Mouse (Mus musculus) bone marrow, adult 2 months (tissue): ENCODE measurements at regions not wholly inside any gene's neighbourhood (a gene's known extent, or its start where the extent isn't known, plus 50 kb on each side); places are given as distances from the start of the nearest gene placed in this dataset.

Experiments
- H3K27ac ChIP-seq: fragments of 200-500 bp; 2 replicates; pipeline ENCODE4 v1.5.1; 2012; ENCODE audit warnings: low read depth, mild to moderate bottlenecking, control low read depth, inconsistent platforms, low read length; ENCODE audit not compliant: control insufficient read depth, poor library complexity, insufficient read depth
- H3K4me1 ChIP-seq: fragments of 200-500 bp; 2 replicates; pipeline ENCODE4 v1.6.1; 2011; ENCODE audit warnings: low read length; ENCODE audit not compliant: control insufficient read depth, insufficient read depth
- H3K4me3 ChIP-seq: fragments of 200-500 bp; replicated peaks from 2 replicates; pipeline ENCODE3; 2011; ENCODE audit warnings: mild to moderate bottlenecking, low read depth, low read length, control low read depth; ENCODE audit not compliant: control insufficient read depth
- CTCF ChIP-seq: fragments of 200-500 bp; IDR thresholded peaks from 2 replicates; pipeline ENCODE4 v1.5.1; 2011; ENCODE audit warnings: low read length, control low read depth; ENCODE audit not compliant: control insufficient read depth, insufficient read depth
- POLR2A ChIP-seq: fragments of 200-500 bp; IDR thresholded peaks from 2 replicates; pipeline ENCODE4 v1.6.1; 2011; ENCODE audit warnings: low read depth, mild to moderate bottlenecking, control low read depth, low read length, borderline replicate concordance; ENCODE audit not compliant: control insufficient read depth
- WGBS: fragments of 180-500 bp; shearing (Covaris S2); methylation state at CpG from one replicate; pipeline ENCODE4 v1.1.7; 2018; 5-methylcytosine and 5-hydroxymethylcytosine counted together

- Histone ChIP-seq H3K4me1 (no peaks in the 10 kb centered on the region; the same call in 1 of the 2 replicates), H3K27ac (no peak overlapping the region), H3K4me3 (no peak overlapping the region)
- 87% methylated on average over 6 of the region's 6 CpGs for WGBS
- TF ChIP-seq CTCF (no peak), POLR2A (no peak)
Measured at GRCm38 (mm10) chr17:3248875-3249274, 77.5 kb upstream of the Tiam2 start.

DNA sequence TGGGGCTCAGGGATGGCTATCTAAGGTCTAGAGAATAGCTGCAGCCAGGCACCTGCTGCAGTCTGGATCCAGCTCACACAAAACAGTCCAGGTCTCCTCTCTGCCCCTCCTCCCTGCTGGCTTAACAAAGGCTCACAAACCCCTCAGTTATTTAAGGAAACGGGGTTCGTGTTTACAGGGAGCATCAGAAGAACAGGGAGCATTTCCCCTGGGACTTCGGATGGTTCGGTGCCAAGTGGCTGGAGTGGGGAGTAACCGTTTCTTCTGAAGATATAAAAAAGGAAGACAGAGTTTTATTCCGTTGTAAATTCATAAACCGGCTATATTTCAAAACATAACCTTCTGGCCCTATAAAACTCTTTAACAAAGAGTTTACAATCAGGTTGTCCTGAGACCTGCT is 77.1 kb upstream of the Tiam2 start:
- no peak overlapping the region for H3K4me3 ChIP-seq
- H3K4me1 ChIP-seq = no peaks in the 10 kb centered on the region; the same call in 1 of the 2 replicates
- TF ChIP-seq POLR2A (no peak), CTCF (no peak)
- no peak overlapping the region for H3K27ac ChIP-seq
- 82% methylated on average over 7 of the region's 7 CpGs for WGBS

DNA sequence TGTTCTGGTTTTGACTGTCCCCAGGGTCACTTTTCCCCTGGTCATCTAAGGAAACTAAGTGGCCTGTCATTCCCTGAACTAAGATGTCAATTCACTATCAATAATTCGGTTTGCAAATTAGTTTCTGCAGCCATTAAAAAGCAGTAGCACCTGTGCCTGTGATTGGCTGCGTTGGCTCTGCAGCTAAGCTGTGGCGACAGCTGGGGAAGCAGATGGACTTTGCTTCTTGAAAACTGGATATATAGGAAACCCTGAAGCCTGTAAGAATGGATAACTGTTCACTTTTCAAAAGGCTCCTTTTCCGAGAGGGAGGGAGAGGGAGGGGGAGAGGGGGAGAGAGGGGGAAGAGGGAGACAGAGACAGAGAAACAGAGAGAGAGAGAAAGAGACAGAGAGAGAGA is 75.2 kb upstream of the Tiam2 start:
- no peak for TF ChIP-seq CTCF
- no peak for TF ChIP-seq POLR2A
- 88% methylated on average over 4 of the region's 4 CpGs for WGBS
- no peaks in the 10 kb centered on the region; the same call in 1 of the 2 replicates for H3K4me1 ChIP-seq

DNA sequence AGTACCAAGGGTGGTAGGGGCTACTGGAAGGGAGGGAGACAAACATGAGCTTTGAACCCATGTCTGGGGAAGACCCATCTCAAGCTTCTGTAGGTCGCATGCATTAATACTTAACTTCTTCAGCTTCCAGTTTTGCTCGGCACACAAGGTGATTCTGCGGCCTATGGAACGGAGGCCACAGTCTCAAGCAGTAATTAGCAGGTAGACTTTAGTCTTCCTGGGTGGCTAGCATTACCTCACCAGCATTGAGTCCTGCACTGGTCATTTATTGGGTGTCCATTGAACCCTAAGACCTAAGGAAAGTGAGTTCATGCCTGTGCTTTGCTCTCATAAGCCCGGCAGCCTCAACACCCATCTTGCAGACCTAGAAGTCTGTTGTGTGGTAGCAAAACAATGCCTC is 74.4 kb upstream of the Tiam2 start:
- WGBS = 92% methylated on average over 5 of the region's 5 CpGs

More for the DNA sequence above, 75.2 kb upstream of the Tiam2 start:
- no peak overlapping the region for H3K4me3 ChIP-seq
- H3K27ac ChIP-seq = no peak overlapping the region

GRCm38 (mm10) chr17:3253508-3254176 is 72.7 kb upstream of the Tiam2 start:
- no peaks in the 10 kb centered on the region for H3K4me1 ChIP-seq
- WGBS = 89% methylated on average over 10 of the region's 10 CpGs
- H3K4me3 ChIP-seq = no peak overlapping the region

More for the DNA sequence above, 74.4 kb upstream of the Tiam2 start:
- TF ChIP-seq POLR2A = no peak
- TF ChIP-seq CTCF = no peak
- Histone ChIP-seq H3K4me3 (no peak overlapping the region), H3K4me1 (no peaks in the 10 kb centered on the region), H3K27ac (no peak overlapping the region)

GRCm38 (mm10) chr17:3256765-3257164 is 69.6 kb upstream of the Tiam2 start:
- TF ChIP-seq POLR2A (no peak), CTCF (no peak)
- H3K27ac ChIP-seq = no peak overlapping the region
- no peak overlapping the region for H3K4me3 ChIP-seq
- 92% methylated on average over 7 of the region's 7 CpGs for WGBS
- H3K4me1 ChIP-seq = no peaks in the 10 kb centered on the region

More at GRCm38 (mm10) chr17:3253508-3254176, 72.7 kb upstream of the Tiam2 start:
- H3K27ac ChIP-seq = no peak overlapping the region
- TF ChIP-seq POLR2A (no peak), CTCF (peak; percentile 16; the same call in 1 of the 2 replicates)

DNA sequence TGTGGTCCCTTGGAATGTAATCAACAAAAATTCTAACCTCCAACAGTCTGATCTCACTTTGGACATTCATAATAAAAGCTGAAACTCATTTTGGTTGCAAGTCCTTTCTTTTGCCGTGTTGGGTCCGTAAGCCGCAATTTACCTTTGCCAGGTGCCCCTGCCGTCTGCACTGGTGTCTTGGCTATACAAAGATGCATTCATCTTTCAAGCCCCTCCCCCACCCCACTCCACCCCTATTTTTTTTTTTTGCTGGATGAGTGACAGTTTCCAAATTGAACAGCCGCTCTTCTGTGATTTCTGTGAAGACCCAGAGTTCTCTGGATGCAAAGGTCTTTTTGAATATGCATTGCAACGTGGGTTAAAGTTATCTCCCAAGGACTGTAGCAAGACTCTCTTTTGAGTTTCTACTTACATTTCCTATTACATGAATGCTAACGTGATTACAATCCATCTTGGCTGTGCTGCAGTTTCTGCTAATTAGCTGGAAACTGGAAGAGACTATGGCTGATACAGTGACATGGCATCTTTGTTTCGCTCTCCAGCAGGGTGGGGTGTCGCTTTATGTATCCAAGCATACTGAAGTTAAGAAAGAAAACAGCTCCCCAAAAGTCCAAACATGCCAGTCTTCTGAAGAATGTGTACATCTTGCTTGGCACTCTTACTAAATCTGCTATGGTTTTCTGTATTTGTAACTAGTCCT is 67.4 kb upstream of the Tiam2 start:
- Histone ChIP-seq H3K4me1 (no peaks in the 10 kb centered on the region), H3K27ac (no peak overlapping the region), H3K4me3 (no peak overlapping the region)
- 89% methylated on average over 9 of the region's 9 CpGs for WGBS
- TF ChIP-seq CTCF = no peak
- no peak for TF ChIP-seq POLR2A

GRCm38 (mm10) chr17:3260796-3261195 is 65.6 kb upstream of the Tiam2 start:
- 87% methylated on average over 11 of the region's 11 CpGs for WGBS
- TF ChIP-seq CTCF (no peak), POLR2A (no peak)
- Histone ChIP-seq H3K27ac (no peak overlapping the region), H3K4me3 (no peak overlapping the region), H3K4me1 (no peaks in the 10 kb centered on the region)
